Mouse (Mus musculus): ENCODE measurements around the gene Lgals3bp. TPM values are rescaled to one million over a fixed set of nuclear protein-coding genes. Genes with fewer than 3 reads are reported as not detected.
A peak's percentile ranks its signal among the peaks of the same experiment; 100 is the strongest.
"Not testable (repeated sequence)": the region's sequence is repeated elsewhere in the genome, so short reads cannot be mapped to it uniquely, and the experiment has no call there.

The Lgals3bp gene
- total RNA-seq, 1 experiment, result 1.5 TPM

DNA sequence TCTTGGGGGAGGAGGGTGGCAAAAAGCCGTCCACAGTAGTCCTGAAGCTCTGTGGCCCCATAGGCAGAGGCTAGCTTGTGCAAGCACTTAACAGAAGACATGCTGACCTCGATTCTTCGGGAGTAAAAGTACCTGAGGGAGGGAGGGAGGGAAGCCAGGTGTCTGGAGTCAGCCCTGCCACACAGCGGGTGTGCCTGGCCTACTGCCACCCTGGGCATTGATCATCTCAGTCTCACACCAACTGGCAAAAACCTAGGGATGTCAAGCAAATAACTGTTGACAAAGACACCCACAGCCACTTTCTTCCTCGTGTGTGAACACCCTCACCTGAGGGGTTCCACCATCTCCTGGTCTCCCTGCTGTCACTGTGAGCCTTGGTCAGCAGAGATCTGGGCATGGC lies 7.9 kb downstream of the Lgals3bp start:
- Histone ChIP-seq H3K9me3 (ENCODE audit: control insufficient read depth, insufficient read depth, low read depth, low read length) (no peaks in the 10 kb centered on the region), H3K4me1 (ENCODE audit: control insufficient read depth in 2 of 2, insufficient read depth in 2 of 2, low read length in 2 of 2, poor library complexity in 1 of 2) (no peaks in the 10 kb centered on the region), H3K4me3 (ENCODE audit: insufficient read depth in 1 of 2, low read depth in 1 of 2, low read length in 2 of 2, poor library complexity in 1 of 2, severe bottlenecking in 1 of 2) (no peak overlapping the region), H3K27ac (ENCODE audit: insufficient read depth, low read depth, low read length, poor library complexity, severe bottlenecking) (no peak overlapping the region), H3K36me3 (ENCODE audit: control insufficient read depth, insufficient read depth, low read length, poor library complexity, severe bottlenecking) (no peaks in the 10 kb centered on the region), H3K9ac (ENCODE audit: insufficient read depth, low read depth, low read length, poor library complexity, severe bottlenecking) (no peak overlapping the region)
- TF ChIP-seq MAFK (IDR thresholded peaks at IDR 0.05; ENCODE audit: insufficient read depth, low read depth, low read length), result no peak
- no peak for TF ChIP-seq HCFC1 (IDR thresholded peaks at IDR 0.05; ENCODE audit: borderline replicate concordance, insufficient read depth, low read length)
- TF ChIP-seq ZNF384 (IDR thresholded peaks at IDR 0.05; ENCODE audit: low read depth, low read length), result no peak
- TF ChIP-seq ZC3H11A (IDR thresholded peaks at IDR 0.05; ENCODE audit: borderline replicate concordance, low read depth, low read length), result no peak
- in situ Hi-C loops (cut with MboI; ENCODE audit: low sequenced_read_pairs in 2 of 2, unreplicated experiment in 2 of 2), result no loop called here
- DNase-seq (ENCODE audit: low read depth, low spot score), result no peak

DNA sequence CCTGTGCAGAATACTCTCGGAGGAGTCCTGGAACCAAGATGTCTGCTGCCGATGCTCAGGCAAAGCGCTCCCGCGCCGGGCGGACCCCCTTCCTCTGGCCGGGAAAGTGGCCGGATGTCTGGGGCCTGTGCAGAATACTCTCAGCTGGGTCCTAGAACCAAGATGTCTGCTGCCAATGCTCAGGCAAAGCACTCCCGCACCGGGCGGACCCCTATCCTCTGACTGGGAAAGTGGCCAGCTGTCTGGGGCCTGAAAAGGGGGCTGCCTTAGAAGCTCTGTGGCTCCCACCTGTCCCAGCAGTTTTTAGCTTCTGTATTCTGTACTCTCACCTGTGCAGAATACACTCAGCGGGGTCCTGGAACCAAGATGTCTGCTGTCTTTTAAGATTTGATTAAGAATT lies 14.1 kb downstream of the Lgals3bp start:
- H3K36me3 ChIP-seq (ENCODE audit: control insufficient read depth, insufficient read depth, low read length, poor library complexity, severe bottlenecking); H3K27ac ChIP-seq (ENCODE audit: insufficient read depth, low read depth, low read length, poor library complexity, severe bottlenecking); H3K4me3 ChIP-seq (ENCODE audit: insufficient read depth in 1 of 2, low read depth in 1 of 2, low read length in 2 of 2, poor library complexity in 1 of 2, severe bottlenecking in 1 of 2); H3K4me1 ChIP-seq (ENCODE audit: control insufficient read depth in 2 of 2, insufficient read depth in 2 of 2, low read length in 2 of 2, poor library complexity in 1 of 2); DNase-seq (ENCODE audit: low read depth, low spot score); in situ Hi-C loops (cut with MboI; ENCODE audit: low sequenced_read_pairs in 2 of 2, unreplicated experiment in 2 of 2); H3K9ac ChIP-seq (ENCODE audit: insufficient read depth, low read depth, low read length, poor library complexity, severe bottlenecking); H3K9me3 ChIP-seq (ENCODE audit: control insufficient read depth, insufficient read depth, low read depth, low read length): not testable (repeated sequence)

DNA sequence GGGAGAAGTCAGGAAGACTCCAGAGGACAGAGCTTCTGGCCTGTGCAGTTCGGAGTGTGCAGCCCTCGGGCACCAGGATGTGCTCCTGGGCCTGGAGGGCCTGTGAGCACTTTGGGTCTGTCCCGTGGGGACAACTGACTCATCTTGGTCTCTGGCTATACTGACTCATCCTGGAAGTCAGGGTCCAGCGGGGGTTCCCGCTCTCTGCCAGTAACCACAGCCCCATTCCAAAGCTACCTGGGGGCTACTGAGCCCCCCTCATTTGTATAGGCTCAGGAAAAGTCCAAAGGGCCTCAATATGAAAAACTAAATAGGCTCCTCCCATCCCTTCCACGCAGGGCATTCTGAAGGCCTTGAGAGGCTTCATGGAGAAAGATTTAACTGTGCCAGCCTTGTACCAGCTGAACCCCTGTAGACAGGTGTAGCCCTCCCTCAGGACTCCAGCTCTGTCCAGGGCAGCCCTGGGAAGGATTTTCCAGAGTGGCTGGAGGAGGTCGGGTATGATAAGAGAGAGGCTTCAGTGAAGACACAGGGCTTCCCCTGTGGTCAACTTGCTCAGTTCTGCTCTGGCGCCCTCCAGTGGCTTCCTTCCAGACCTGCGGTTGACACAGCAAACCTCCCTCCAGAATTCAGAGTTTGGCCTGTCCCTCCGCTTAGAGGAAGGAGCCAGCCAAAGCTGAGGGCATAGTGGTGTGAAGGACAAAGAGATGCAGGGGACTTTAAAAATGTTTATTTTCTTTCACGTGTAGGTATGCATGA lies 22.5 kb downstream of the Lgals3bp start:
- H3K36me3 ChIP-seq (ENCODE audit: control insufficient read depth, insufficient read depth, low read length, poor library complexity, severe bottlenecking), result no peaks in the 10 kb centered on the region
- DNase-seq (ENCODE audit: low read depth, low spot score), result peak; percentile 66
- 0 out of 2 replicates have a peak overlapping the region, but pooled peaks have one; percentile 5 for H3K9ac ChIP-seq (ENCODE audit: insufficient read depth, low read depth, low read length, poor library complexity, severe bottlenecking)
- H3K9me3 ChIP-seq (ENCODE audit: control insufficient read depth, insufficient read depth, low read depth, low read length), result no peaks in the 10 kb centered on the region
- H3K27ac ChIP-seq (ENCODE audit: insufficient read depth, low read depth, low read length, poor library complexity, severe bottlenecking), result no peak overlapping the region
- no peak overlapping the region for H3K4me3 ChIP-seq (ENCODE audit: insufficient read depth in 1 of 2, low read depth in 1 of 2, low read length in 2 of 2, poor library complexity in 1 of 2, severe bottlenecking in 1 of 2)
- in situ Hi-C loops (cut with MboI; ENCODE audit: low sequenced_read_pairs in 2 of 2, unreplicated experiment in 2 of 2), result no loop called here
- TF ChIP-seq ZNF384 (IDR thresholded peaks at IDR 0.05; ENCODE audit: low read depth, low read length) (no peak), ZC3H11A (IDR thresholded peaks at IDR 0.05; ENCODE audit: borderline replicate concordance, low read depth, low read length) (peak; percentile 38; the same call in 1 of the 2 replicates), MAFK (IDR thresholded peaks at IDR 0.05; ENCODE audit: insufficient read depth, low read depth, low read length) (no peak)
- no peaks in the 10 kb centered on the region for H3K4me1 ChIP-seq (ENCODE audit: control insufficient read depth in 2 of 2, insufficient read depth in 2 of 2, low read length in 2 of 2, poor library complexity in 1 of 2)

DNA sequence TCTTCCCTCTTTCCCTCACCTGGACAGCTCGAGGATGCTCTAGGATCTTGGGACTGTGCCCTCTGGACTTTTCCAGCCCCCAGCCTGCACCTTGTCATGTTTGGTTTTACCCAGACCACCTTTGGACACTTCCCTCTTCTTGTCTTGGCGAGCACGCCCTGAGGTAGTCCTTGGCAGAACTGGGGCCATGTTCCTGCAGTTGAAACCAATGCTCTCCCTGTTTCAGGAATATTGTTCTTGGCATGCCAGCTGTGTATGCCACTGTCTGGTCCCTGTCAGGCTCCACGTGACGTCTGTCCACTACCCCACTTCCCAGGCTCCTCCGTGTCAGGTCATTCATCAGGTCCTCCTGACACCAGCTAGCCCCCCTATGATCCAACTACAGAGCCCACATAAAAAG lies 23.2 kb downstream of the Lgals3bp start:
- no peak for TF ChIP-seq ZC3H11A (IDR thresholded peaks at IDR 0.05; ENCODE audit: borderline replicate concordance, low read depth, low read length)
- TF ChIP-seq ZNF384 (IDR thresholded peaks at IDR 0.05; ENCODE audit: low read depth, low read length), result no peak
- no peak for TF ChIP-seq MAFK (IDR thresholded peaks at IDR 0.05; ENCODE audit: insufficient read depth, low read depth, low read length)
- TF ChIP-seq CHD2 (IDR thresholded peaks at IDR 0.05; ENCODE audit: low read depth, low read length), result no peak
- TF ChIP-seq HCFC1 (IDR thresholded peaks at IDR 0.05; ENCODE audit: borderline replicate concordance, insufficient read depth, low read length), result no peak
- H3K36me3 ChIP-seq (ENCODE audit: control insufficient read depth, insufficient read depth, low read length, poor library complexity, severe bottlenecking), result no peaks in the 10 kb centered on the region
- in situ Hi-C loops (cut with MboI; ENCODE audit: low sequenced_read_pairs in 2 of 2, unreplicated experiment in 2 of 2), result no loop called here
- DNase-seq (ENCODE audit: low read depth, low spot score), result no peak
- no peaks in the 10 kb centered on the region for H3K9me3 ChIP-seq (ENCODE audit: control insufficient read depth, insufficient read depth, low read depth, low read length)
- no peak overlapping the region for H3K27ac ChIP-seq (ENCODE audit: insufficient read depth, low read depth, low read length, poor library complexity, severe bottlenecking)
- no peak overlapping the region for H3K9ac ChIP-seq (ENCODE audit: insufficient read depth, low read depth, low read length, poor library complexity, severe bottlenecking)
- H3K4me1 ChIP-seq (ENCODE audit: control insufficient read depth in 2 of 2, insufficient read depth in 2 of 2, low read length in 2 of 2, poor library complexity in 1 of 2), result no peaks in the 10 kb centered on the region
- H3K4me3 ChIP-seq (ENCODE audit: insufficient read depth in 1 of 2, low read depth in 1 of 2, low read length in 2 of 2, poor library complexity in 1 of 2, severe bottlenecking in 1 of 2), result no peak overlapping the region

DNA sequence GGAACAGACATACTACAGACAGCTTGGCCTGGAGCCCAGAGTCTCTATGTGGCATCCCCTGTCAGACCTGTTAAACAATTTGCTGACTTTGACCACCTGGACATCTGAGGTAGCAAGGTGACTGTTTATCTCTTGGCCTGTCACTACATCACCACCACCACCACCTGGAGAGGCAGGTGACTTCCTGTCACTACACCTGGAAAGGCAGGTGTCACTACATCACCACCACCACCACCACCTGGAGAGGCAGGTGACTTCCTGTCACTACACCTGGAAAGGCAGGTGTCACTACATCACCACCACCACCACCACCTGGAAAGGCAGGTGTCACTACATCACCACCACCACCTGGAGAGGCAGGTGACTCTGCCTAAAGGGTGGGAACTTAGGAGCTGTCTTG lies 25.6 kb downstream of the Lgals3bp start:
- H3K27ac ChIP-seq (ENCODE audit: insufficient read depth, low read depth, low read length, poor library complexity, severe bottlenecking); H3K9me3 ChIP-seq (ENCODE audit: control insufficient read depth, insufficient read depth, low read depth, low read length); H3K4me1 ChIP-seq (ENCODE audit: control insufficient read depth in 2 of 2, insufficient read depth in 2 of 2, low read length in 2 of 2, poor library complexity in 1 of 2); H3K9ac ChIP-seq (ENCODE audit: insufficient read depth, low read depth, low read length, poor library complexity, severe bottlenecking); H3K4me3 ChIP-seq (ENCODE audit: insufficient read depth in 1 of 2, low read depth in 1 of 2, low read length in 2 of 2, poor library complexity in 1 of 2, severe bottlenecking in 1 of 2); in situ Hi-C loops (cut with MboI; ENCODE audit: low sequenced_read_pairs in 2 of 2, unreplicated experiment in 2 of 2); DNase-seq (ENCODE audit: low read depth, low spot score); H3K36me3 ChIP-seq (ENCODE audit: control insufficient read depth, insufficient read depth, low read length, poor library complexity, severe bottlenecking): not testable (repeated sequence)

Data from ES-E14 (cell line).